In genomic region chr8:35919859-35920675, GRCm38 (mm10) we compare ENCODE assay signal across 11 mouse cellular contexts.
DNase-seq lines count a peak whose midpoint lies in the region; ATAC-seq lines count a peak whose summit lies in the region.
"Had no signal": no experiment of that assay in that cellular context is flagged by ENCODE, and none has a peak within 500 bp of the region (broad histone marks: within the 10 kb centered on the region; RNA-seq: fewer than 3 reads in every experiment).

No protein-coding gene starts in this region.

- WGBS in hindbrain, embryonic 13.5 days = 18% methylated on average over 8 of the region's 8 CpGs

- no peak overlapping the region for H3K9ac ChIP-seq in hindbrain, embryonic 13.5 days
- H3K9ac ChIP-seq: neural tube, embryonic 13.5 days had no signal

- peak; percentile 24; the same call in 1 of the 2 replicates for ATAC-seq in hindbrain, embryonic 13.5 days (ENCODE audit: low FRiP score)

- H3K4me1 ChIP-seq in hindbrain, embryonic 13.5 days (replicated peaks) = peaks cover 7% of the 10 kb centered on the region

- H3K9me3 ChIP-seq in hindbrain, embryonic 13.5 days = no peaks in the 10 kb centered on the region
- H3K9me3 ChIP-seq: neural tube, embryonic 13.5 days had no signal

- H3K36me3 ChIP-seq in hindbrain, embryonic 13.5 days = no peaks in the 10 kb centered on the region
- H3K36me3 ChIP-seq: neural tube, embryonic 13.5 days had no signal

- 0 out of 2 replicates have a peak overlapping the region, but pooled peaks have one; percentile 6 for H3K27ac ChIP-seq in hindbrain, embryonic 13.5 days
- H3K27ac ChIP-seq: neural tube, embryonic 13.5 days had no signal

- no peaks in the 10 kb centered on the region for H3K27me3 ChIP-seq in hindbrain, embryonic 13.5 days
- H3K27me3 ChIP-seq: neural tube, embryonic 13.5 days had no signal

- H3K4me3 ChIP-seq in hindbrain, embryonic 13.5 days = no peak overlapping the region
- H3K4me3 ChIP-seq: neural tube, embryonic 13.5 days had no signal

- DNase-seq in kidney, adult 9 months = peak; percentile 27
- DNase-seq in kidney, adult 18-20 months = no peak
- peak; percentile 20 to 22 for DNase-seq in adrenal gland, postnatal 36 days
- peak; percentile 52 for DNase-seq in lung, postnatal 10 days
- DNase-seq in frontal cortex, postnatal 25 days (ENCODE audit: low spot score in 2 of 2) = no peak
- no peak for DNase-seq in spleen, postnatal 36 days (ENCODE audit: low spot score in 2 of 2)
- no peak for DNase-seq in frontal cortex, adult 2 months (ENCODE audit: extremely low spot score in 1 of 2, low spot score in 1 of 2)
- DNase-seq: cerebellum, adult 8-10 months; thymus, postnatal 14 days had no signal

- no peak overlapping the region for H3K4me2 ChIP-seq in hindbrain, embryonic 13.5 days
- H3K4me2 ChIP-seq: neural tube, embryonic 13.5 days had no signal

Comparison
In these comparisons a context has a peak if more than half of its experiments do, and no peak if none do; other contexts are left out.
1. DNase-seq: peak in kidney, adult 9 months (single experiment), adrenal gland, postnatal 36 days (2 of 2) and lung, postnatal 10 days (single experiment); none in kidney, adult 18-20 months (single experiment), frontal cortex, postnatal 25 days (0 of 2), spleen, postnatal 36 days (0 of 2) and frontal cortex, adult 2 months (0 of 2).